ENCODE assay signal across 16 mouse cellular contexts in genomic region chr2:19085105-19085504, GRCm38 (mm10).
"Had no signal": no experiment of that assay in that cellular context is flagged by ENCODE, and none has a peak within 500 bp of the region (broad histone marks: within the 10 kb centered on the region; RNA-seq: fewer than 3 reads in every experiment).

No protein-coding gene starts in this region.

- H3K27ac ChIP-seq: lung, embryonic 15.5 days; midbrain, embryonic 13.5 days; midbrain, embryonic 15.5 days; neural tube, embryonic 12.5 days had no signal

- H3K4me3 ChIP-seq: lung, embryonic 15.5 days; midbrain, embryonic 13.5 days; midbrain, embryonic 15.5 days; neural tube, embryonic 12.5 days had no signal

- DNase-seq: liver, postnatal 0 days; lung, adult 2 months; lung, postnatal 14 days; lung, postnatal 36 days; right cerebral cortex, postnatal 14 days; right cerebral cortex, postnatal 4 days; spleen, adult 18-20 months; thymus, adult 18-20 months; thymus, postnatal 14 days; thymus, postnatal 36 days had no signal

- H3K9ac ChIP-seq: liver, postnatal 0 days; lung, embryonic 15.5 days; midbrain, embryonic 13.5 days; midbrain, embryonic 15.5 days; neural tube, embryonic 12.5 days had no signal

- ATAC-seq: liver, postnatal 0 days; lung, postnatal 0 days; midbrain, embryonic 13.5 days; midbrain, embryonic 15.5 days had no signal

- H3K4me2 ChIP-seq: lung, embryonic 15.5 days; midbrain, embryonic 11.5 days; midbrain, embryonic 13.5 days; midbrain, embryonic 15.5 days; neural tube, embryonic 12.5 days had no signal

- H3K27me3 ChIP-seq: lung, embryonic 15.5 days; midbrain, embryonic 13.5 days; midbrain, embryonic 15.5 days; neural tube, embryonic 12.5 days had no signal

- H3K9me3 ChIP-seq: lung, embryonic 15.5 days; midbrain, embryonic 13.5 days; midbrain, embryonic 15.5 days had no signal

- H3K36me3 ChIP-seq: lung, embryonic 15.5 days; midbrain, embryonic 13.5 days; midbrain, embryonic 15.5 days; neural tube, embryonic 12.5 days had no signal

- H3K4me1 ChIP-seq: lung, embryonic 15.5 days; midbrain, embryonic 13.5 days; midbrain, embryonic 15.5 days; neural tube, embryonic 12.5 days had no signal
